ENCODE assay signal across 13 mouse cellular contexts in the genomic region with DNA sequence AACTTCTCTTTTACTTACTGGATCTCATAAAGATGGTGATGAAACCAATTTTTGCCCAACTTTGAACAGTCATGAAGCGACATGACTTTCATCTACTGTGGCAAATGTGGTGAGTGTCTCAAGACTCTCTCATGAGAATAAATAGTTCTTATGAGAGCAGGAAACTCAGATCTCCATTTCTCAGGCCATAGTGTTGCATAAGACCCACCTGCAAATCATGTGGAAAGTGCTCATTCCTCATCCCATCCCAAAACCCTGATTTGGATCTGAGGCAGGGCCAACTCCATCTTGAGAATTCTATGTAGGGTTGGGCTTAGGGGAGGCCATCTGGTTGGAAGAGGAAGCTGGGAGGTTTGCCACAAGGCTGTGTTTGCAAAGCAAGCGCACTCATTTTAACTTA.
DNase-seq lines count a peak whose midpoint lies in the region; ATAC-seq and TF ChIP-seq lines count a peak whose summit lies in the region.
"Had no signal": no experiment of that assay in that cellular context is flagged by ENCODE, and none has a peak within 500 bp of the region (broad histone marks: within the 10 kb centered on the region; RNA-seq: fewer than 3 reads in every experiment).

No protein-coding gene starts in this region.

- H3K27me3 ChIP-seq in hindbrain, embryonic 14.5 days (ENCODE audit: control insufficient read depth, insufficient read depth, low read length): no peaks in the 10 kb centered on the region
- no peaks in the 10 kb centered on the region for H3K27me3 ChIP-seq in lung, postnatal 0 days (replicated peaks; ENCODE audit: insufficient read depth, low read length)
- H3K27me3 ChIP-seq: megakaryocyte, embryonic 14.5 days; stomach, embryonic 15.5 days had no signal

- no peak overlapping the region for H3K9ac ChIP-seq in hindbrain, embryonic 14.5 days
- no peak overlapping the region for H3K9ac ChIP-seq in lung, postnatal 0 days (replicated peaks; ENCODE audit: low read depth)
- H3K9ac ChIP-seq: stomach, embryonic 15.5 days had no signal

- no peak for DNase-seq in cerebellum, postnatal 4 days (ENCODE audit: low spot score in 2 of 2)
- peak; percentile 21 to 32 for DNase-seq in left cerebral cortex, adult 18-20 months (ENCODE audit: low spot score in 2 of 2)
- no peak for DNase-seq in left cerebral cortex, adult 11 months (ENCODE audit: low spot score)
- peak; percentile 57 for DNase-seq in layer of hippocampus, adult 9-11 months
- no peak for DNase-seq in hindbrain, embryonic 14.5 days (ENCODE audit: low spot score)
- DNase-seq in kidney, postnatal 25 days: no peak
- DNase-seq in lung, postnatal 0 days (ENCODE audit: low spot score): no peak
- DNase-seq: adrenal gland, postnatal 10 days; heart, postnatal 4 days; kidney, postnatal 36 days had no signal

- H3K4me1 ChIP-seq in hindbrain, embryonic 14.5 days (replicated peaks; ENCODE audit: control insufficient read depth, insufficient read depth, low read length): no peaks in the 10 kb centered on the region
- H3K4me1 ChIP-seq in lung, postnatal 0 days (ENCODE audit: insufficient read depth, low read depth, low read length): no peaks in the 10 kb centered on the region
- H3K4me1 ChIP-seq: megakaryocyte, embryonic 14.5 days had no signal

- H3K36me3 ChIP-seq in hindbrain, embryonic 14.5 days (replicated peaks; ENCODE audit: control insufficient read depth, insufficient read depth): no peaks in the 10 kb centered on the region
- H3K36me3 ChIP-seq in lung, postnatal 0 days (ENCODE audit: insufficient read depth, low read length): no peaks in the 10 kb centered on the region
- H3K36me3 ChIP-seq: stomach, embryonic 15.5 days had no signal

- 99% methylated on average over 2 of the region's 2 CpGs for WGBS in hindbrain, embryonic 14.5 days
- WGBS in lung, postnatal 0 days: 86% methylated on average over 2 of the region's 2 CpGs

- no peak for TF ChIP-seq EP300 in lung, postnatal 0 days (IDR thresholded peaks at IDR 0.05)

- no peak overlapping the region for H3K27ac ChIP-seq in hindbrain, embryonic 14.5 days
- no peak overlapping the region for H3K27ac ChIP-seq in lung, postnatal 0 days (ENCODE audit: low read length)
- H3K27ac ChIP-seq: stomach, embryonic 15.5 days had no signal

- no peak overlapping the region for H3K4me3 ChIP-seq in hindbrain, embryonic 14.5 days (replicated peaks; ENCODE audit: low read length)
- no peak overlapping the region for H3K4me3 ChIP-seq in lung, postnatal 0 days (ENCODE audit: low read depth, low read length)
- H3K4me3 ChIP-seq: megakaryocyte, embryonic 14.5 days; stomach, embryonic 15.5 days had no signal

- H3K9me3 ChIP-seq in hindbrain, embryonic 14.5 days (ENCODE audit: control insufficient read depth, low read length): no peaks in the 10 kb centered on the region
- no peaks in the 10 kb centered on the region for H3K9me3 ChIP-seq in lung, postnatal 0 days (ENCODE audit: low read length)
- H3K9me3 ChIP-seq: megakaryocyte, embryonic 14.5 days; stomach, embryonic 15.5 days had no signal

- ATAC-seq in cerebellum, adult (ENCODE audit: insufficient number of reproducible peaks, low FRiP score, low TSS enrichment): 0 out of 2 replicates have a peak, but pooled peaks have one; percentile 13
- no peak for ATAC-seq in hindbrain, embryonic 14.5 days (ENCODE audit: low FRiP score)
- ATAC-seq in lung, postnatal 0 days: no peak

- no peak overlapping the region for H3K4me2 ChIP-seq in hindbrain, embryonic 14.5 days (replicated peaks)
- H3K4me2 ChIP-seq in lung, postnatal 0 days (replicated peaks; ENCODE audit: low read depth, low read length): no peak overlapping the region
- H3K4me2 ChIP-seq: stomach, embryonic 15.5 days had no signal

- no peak for TF ChIP-seq CTCF in lung, postnatal 0 days (IDR thresholded peaks at IDR 0.05)

Comparison
In these comparisons a context has a peak if more than half of its experiments do, and no peak if none do; other contexts are left out.
1. DNase-seq: peak in left cerebral cortex, adult 18-20 months (2 of 2) and layer of hippocampus, adult 9-11 months (single experiment); none in cerebellum, postnatal 4 days (0 of 2), left cerebral cortex, adult 11 months (single experiment), hindbrain, embryonic 14.5 days (single experiment), kidney, postnatal 25 days (0 of 2) and lung, postnatal 0 days (single experiment).